ENCODE assay signal across 9 mouse cellular contexts in genomic region chr1:162253971-162254641, GRCm38 (mm10).
DNase-seq lines count a peak whose midpoint lies in the region; ATAC-seq lines count a peak whose summit lies in the region.
"Had no signal": no experiment of that assay in that cellular context is flagged by ENCODE, and none has a peak within 500 bp of the region (broad histone marks: within the 10 kb centered on the region; RNA-seq: fewer than 3 reads in every experiment).

No protein-coding gene starts in this region.

- no peaks in the 10 kb centered on the region for H3K27me3 ChIP-seq in megakaryocyte, embryonic 14.5 days (replicated peaks)
- no peaks in the 10 kb centered on the region for H3K27me3 ChIP-seq in embryonic facial prominence, embryonic 12.5 days
- H3K27me3 ChIP-seq in stomach, embryonic 16.5 days (ENCODE audit: control insufficient read depth, insufficient read depth, low read length) = no peaks in the 10 kb centered on the region
- H3K27me3 ChIP-seq in midbrain, embryonic 16.5 days (ENCODE audit: control insufficient read depth, insufficient read depth, low read depth, low read length) = no peaks in the 10 kb centered on the region
- H3K27me3 ChIP-seq: midbrain, embryonic 15.5 days had no signal

- H3K4me2 ChIP-seq in embryonic facial prominence, embryonic 12.5 days (replicated peaks) = no peak overlapping the region
- no peak overlapping the region for H3K4me2 ChIP-seq in stomach, embryonic 16.5 days (ENCODE audit: low read depth, low read length)
- no peak overlapping the region for H3K4me2 ChIP-seq in midbrain, embryonic 16.5 days (ENCODE audit: low read length)
- H3K4me2 ChIP-seq: midbrain, embryonic 15.5 days had no signal

- peak overlapping the region; percentile 90 for H3K27ac ChIP-seq in embryonic facial prominence, embryonic 12.5 days
- peak overlapping the region; percentile 26; the same call in 1 of the 2 replicates for H3K27ac ChIP-seq in stomach, embryonic 16.5 days (ENCODE audit: low read length)
- H3K27ac ChIP-seq in midbrain, embryonic 16.5 days (ENCODE audit: low read length) = no peak overlapping the region
- H3K27ac ChIP-seq: midbrain, embryonic 15.5 days had no signal

- whole genome bisulfite sequencing in embryonic facial prominence, embryonic 12.5 days = 28% methylated on average over 8 of the region's 8 CpGs
- WGBS in stomach, embryonic 16.5 days = 44% methylated on average over 8 of the region's 8 CpGs
- WGBS in midbrain, embryonic 16.5 days = 78% methylated on average over 8 of the region's 8 CpGs

- H3K9me3 ChIP-seq in megakaryocyte, embryonic 14.5 days = no peaks in the 10 kb centered on the region
- H3K9me3 ChIP-seq in embryonic facial prominence, embryonic 12.5 days = no peaks in the 10 kb centered on the region
- no peaks in the 10 kb centered on the region for H3K9me3 ChIP-seq in stomach, embryonic 16.5 days (replicated peaks; ENCODE audit: control insufficient read depth, low read length)
- H3K9me3 ChIP-seq in midbrain, embryonic 16.5 days (replicated peaks; ENCODE audit: control insufficient read depth, low read length, poor library complexity, severe bottlenecking) = no peaks in the 10 kb centered on the region
- H3K9me3 ChIP-seq: midbrain, embryonic 15.5 days had no signal

- H3K9ac ChIP-seq in embryonic facial prominence, embryonic 12.5 days = no peak overlapping the region
- no peak overlapping the region for H3K9ac ChIP-seq in stomach, embryonic 16.5 days (ENCODE audit: low read length)
- H3K9ac ChIP-seq in midbrain, embryonic 16.5 days (ENCODE audit: low read depth, low read length) = no peak overlapping the region
- H3K9ac ChIP-seq: midbrain, embryonic 15.5 days had no signal

- no peak for ATAC-seq in megakaryocyte, adult 5-6 weeks (ENCODE audit: poor library complexity, severe bottlenecking)
- peak; percentile 67; the same call in 1 of the 2 replicates for ATAC-seq in embryonic facial prominence, embryonic 12.5 days (ENCODE audit: insufficient number of reproducible peaks, insufficient read depth, low FRiP score, low TSS enrichment)
- no peak for ATAC-seq in stomach, embryonic 16.5 days (ENCODE audit: insufficient read depth, low FRiP score)
- no peak for ATAC-seq in midbrain, embryonic 16.5 days
- ATAC-seq: midbrain, embryonic 15.5 days had no signal

- H3K4me1 ChIP-seq in megakaryocyte, embryonic 14.5 days = peaks cover 24% of the 10 kb centered on the region
- peaks cover 34% of the 10 kb centered on the region for H3K4me1 ChIP-seq in embryonic facial prominence, embryonic 12.5 days
- 0 out of 2 replicates have a peak, but pooled peaks cover 6% of the 10 kb centered on the region for H3K4me1 ChIP-seq in stomach, embryonic 16.5 days (ENCODE audit: control insufficient read depth, insufficient read depth, low read length)
- H3K4me1 ChIP-seq in midbrain, embryonic 16.5 days (ENCODE audit: control insufficient read depth, insufficient read depth, low read length) = peaks cover 2% of the 10 kb centered on the region; the same call in 1 of the 2 replicates
- H3K4me1 ChIP-seq: midbrain, embryonic 15.5 days had no signal

- H3K36me3 ChIP-seq in megakaryocyte, embryonic 14.5 days (replicated peaks; ENCODE audit: low read length) = no peaks in the 10 kb centered on the region
- H3K36me3 ChIP-seq in embryonic facial prominence, embryonic 12.5 days = no peaks in the 10 kb centered on the region
- no peaks in the 10 kb centered on the region for H3K36me3 ChIP-seq in stomach, embryonic 16.5 days (ENCODE audit: control insufficient read depth, insufficient read depth, low read length)
- no peaks in the 10 kb centered on the region for H3K36me3 ChIP-seq in midbrain, embryonic 16.5 days (ENCODE audit: control insufficient read depth, insufficient read depth, low read length)
- H3K36me3 ChIP-seq: midbrain, embryonic 15.5 days had no signal

- H3K4me3 ChIP-seq in megakaryocyte, embryonic 14.5 days (replicated peaks) = peak overlapping the region; percentile 38
- H3K4me3 ChIP-seq in embryonic facial prominence, embryonic 12.5 days = no peak overlapping the region
- H3K4me3 ChIP-seq in stomach, embryonic 16.5 days (replicated peaks; ENCODE audit: low read length) = no peak overlapping the region
- no peak overlapping the region for H3K4me3 ChIP-seq in midbrain, embryonic 16.5 days (ENCODE audit: low read depth, low read length)
- H3K4me3 ChIP-seq: midbrain, embryonic 15.5 days had no signal

- peak; percentile 15 to 54 for DNase-seq in kidney, postnatal 25 days
- no peak for DNase-seq in thymus, postnatal 0 days (ENCODE audit: low spot score)
- DNase-seq: right cerebral cortex, adult 18-20 months had no signal
